Mouse (Mus musculus) embryo, embryonic 10.5 days (tissue): ENCODE measurements around the gene Tmem121b.

Source experiments
- DNase-seq: peaks from one replicate; pipeline ENCODE4 v3.0.0-alpha.2; 2015; ENCODE audit warnings: low spot score

The Tmem121b gene

DNA sequence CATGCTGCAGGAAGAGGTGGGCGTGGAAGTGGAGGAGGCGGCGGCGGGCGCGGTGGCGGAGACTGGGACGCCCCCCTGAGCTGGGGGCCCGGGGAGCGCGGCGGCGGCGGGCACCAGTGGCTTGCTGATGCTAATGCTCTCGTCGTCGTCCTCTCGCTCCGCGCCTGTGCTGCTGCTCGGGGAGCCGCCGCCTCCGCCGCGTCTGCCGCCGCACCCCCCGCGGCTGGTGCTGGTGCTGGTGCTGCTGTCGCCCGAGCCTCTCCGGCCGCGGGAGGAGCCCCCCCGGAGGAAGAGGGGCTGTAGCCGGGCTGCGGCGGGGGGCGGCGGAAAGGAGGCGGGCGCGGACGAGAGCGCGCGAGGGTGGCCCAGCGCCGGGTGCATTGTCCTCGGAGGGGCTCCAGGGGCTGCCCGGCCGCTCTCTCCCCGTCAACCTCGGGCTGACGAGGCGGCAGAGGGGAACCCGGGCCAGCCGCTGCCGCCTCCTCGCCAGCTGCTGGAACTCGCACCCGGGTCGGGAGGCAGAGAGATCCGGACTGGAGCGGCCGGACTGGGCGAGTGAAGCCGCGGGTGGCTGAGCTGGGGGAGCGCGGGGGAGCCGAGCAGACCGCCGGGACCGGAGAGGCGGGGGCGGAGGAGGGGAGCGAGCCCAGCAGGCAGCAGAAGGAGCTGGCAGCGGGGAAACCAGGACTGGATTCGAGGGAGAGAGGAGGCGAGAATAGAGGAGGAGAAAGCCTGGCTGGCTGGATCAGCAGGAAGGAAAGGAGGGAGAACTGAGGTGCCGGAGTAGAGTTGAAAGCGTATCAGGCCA is at the start of gene Tmem121b:
Tmem121b (minus strand) TSS at position 434 of the 808 bp plus-strand sequence.
- DNase-seq = peak; percentile 88

DNA sequence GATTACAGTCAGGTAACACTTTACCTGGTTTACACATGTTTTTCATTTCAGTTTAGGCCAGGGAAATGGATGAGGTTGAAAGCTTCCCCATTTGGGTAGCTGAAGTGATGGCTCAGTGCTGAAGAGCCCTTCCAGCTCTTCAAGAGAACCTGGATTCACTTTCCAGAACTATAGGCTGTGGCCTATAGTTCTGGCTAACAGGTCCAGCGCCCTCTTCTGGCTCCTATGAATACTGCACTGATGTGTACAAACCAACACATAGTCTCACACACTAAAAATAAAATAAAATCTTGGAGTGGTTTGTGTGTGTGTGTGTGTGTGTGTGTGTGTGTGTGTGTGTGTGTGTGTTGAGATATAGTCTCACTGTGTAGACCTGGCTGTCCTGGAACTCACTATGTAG is 48.5 kb upstream of the Tmem121b start:
- DNase-seq = peak; percentile 21

DNA sequence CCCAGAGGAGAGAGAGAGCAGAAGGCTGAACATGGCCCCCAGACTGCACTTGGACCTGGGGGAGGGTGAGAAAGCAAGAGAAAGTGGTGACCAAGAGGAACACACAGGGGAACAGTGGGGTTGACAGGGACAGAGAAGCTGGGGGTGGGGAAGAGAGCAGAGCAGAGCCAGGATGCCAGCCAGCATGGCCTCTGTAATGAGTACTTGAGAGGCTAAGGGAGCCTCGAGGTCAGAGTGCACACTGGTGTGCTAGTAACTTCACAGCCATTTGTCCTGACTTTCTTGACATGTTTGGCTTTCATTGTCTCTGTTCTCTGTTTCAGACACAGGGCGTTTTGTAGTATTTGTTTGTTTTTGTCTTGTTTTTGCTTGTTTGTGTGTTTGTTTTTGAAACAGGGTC is 47.8 kb upstream of the Tmem121b start:
- DNase-seq = peak; percentile 26

DNA sequence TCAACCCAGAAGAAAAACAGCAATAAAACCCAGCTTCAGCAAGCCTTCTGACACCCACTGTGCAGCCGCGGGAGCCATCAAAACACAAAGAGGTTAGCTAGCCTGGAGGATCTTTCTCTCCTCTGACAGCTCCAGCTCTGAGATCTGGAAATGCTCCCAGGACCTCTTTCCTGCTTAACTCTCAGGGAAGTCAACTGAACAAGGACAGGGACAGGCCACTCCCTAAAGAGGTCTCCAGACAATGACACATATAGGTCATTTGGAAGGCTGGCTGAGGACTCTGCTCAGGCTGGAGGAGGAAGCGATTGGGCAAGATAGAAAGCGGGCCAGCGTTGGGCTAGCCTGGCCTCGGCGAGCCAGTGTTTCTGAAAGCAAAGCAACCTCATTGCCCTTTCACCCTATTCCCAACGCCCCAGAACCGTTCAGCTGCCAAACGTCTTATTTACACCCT is 46.2 kb upstream of the Tmem121b start:
- no peak for DNase-seq

DNA sequence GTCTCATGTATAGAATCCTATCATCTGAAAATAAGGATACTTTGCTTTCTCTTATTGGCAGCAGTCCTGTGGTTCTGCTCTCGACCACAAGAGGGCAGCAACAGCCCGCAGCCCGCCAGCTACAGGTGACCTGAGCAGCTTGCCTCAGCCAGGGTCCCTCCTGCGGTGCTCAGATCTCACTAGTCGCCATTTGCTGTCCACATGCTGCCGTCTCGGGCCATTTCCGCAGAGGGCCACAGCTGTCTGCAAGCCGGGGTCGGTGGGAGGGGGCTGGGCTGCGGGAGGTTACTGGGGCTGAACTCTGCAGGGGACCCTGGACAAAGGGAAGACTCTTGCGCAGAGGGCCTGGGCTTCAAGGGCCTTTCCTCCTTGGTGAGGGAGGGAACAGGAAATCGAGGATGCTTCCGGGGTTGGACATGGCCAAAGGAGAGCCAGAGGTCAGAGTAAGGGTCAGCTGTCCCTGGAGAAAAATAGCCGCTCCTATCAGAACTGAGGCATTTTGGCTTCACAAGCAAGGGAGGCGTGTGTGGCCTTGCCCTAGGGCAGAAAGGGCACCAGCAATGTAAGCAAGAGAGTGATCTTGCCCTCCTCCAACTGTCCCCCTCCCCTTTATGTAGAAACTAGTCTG is 45.6 kb upstream of the Tmem121b start:
- peak; percentile 92 for DNase-seq

DNA sequence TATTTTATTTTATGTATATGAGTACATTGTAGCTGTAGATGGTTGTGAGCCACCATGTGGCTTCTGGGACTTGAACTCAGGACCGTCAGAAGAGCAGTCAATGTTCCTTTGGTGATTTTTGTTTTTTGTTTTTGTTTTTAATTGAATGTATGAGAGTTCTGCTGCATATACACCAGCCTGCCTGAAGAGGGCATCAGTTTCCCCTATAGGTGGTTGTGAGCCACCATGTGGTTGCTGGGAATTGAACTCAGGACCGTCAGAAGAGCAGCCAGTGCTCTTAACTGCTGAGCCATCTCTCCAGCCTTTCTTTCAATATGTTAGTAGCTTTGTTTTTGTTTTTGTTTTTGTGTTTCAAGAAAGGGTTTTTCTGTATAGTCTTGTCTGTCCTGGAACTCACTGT is 42.7 kb upstream of the Tmem121b start:
- no peak for DNase-seq

DNA sequence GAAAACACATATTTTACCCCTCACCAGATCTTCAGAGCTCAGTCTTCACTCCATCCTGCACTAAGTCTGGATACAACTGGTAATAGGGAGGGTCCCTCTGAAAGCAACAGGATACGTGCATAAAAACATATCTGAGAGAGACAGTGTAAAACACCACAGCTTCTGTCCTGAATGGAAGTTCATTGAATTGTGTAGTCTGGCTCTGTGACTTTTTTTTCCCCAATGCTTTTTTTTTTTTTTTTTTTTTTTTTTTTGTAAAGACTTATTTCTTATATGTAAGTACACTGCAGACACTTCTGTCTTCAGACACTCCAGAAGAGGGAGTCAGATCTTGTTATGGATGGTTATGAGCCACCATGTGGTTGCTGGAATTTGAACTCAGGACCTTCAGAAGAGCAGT is 39.0 kb upstream of the Tmem121b start:
- DNase-seq = no peak

DNA sequence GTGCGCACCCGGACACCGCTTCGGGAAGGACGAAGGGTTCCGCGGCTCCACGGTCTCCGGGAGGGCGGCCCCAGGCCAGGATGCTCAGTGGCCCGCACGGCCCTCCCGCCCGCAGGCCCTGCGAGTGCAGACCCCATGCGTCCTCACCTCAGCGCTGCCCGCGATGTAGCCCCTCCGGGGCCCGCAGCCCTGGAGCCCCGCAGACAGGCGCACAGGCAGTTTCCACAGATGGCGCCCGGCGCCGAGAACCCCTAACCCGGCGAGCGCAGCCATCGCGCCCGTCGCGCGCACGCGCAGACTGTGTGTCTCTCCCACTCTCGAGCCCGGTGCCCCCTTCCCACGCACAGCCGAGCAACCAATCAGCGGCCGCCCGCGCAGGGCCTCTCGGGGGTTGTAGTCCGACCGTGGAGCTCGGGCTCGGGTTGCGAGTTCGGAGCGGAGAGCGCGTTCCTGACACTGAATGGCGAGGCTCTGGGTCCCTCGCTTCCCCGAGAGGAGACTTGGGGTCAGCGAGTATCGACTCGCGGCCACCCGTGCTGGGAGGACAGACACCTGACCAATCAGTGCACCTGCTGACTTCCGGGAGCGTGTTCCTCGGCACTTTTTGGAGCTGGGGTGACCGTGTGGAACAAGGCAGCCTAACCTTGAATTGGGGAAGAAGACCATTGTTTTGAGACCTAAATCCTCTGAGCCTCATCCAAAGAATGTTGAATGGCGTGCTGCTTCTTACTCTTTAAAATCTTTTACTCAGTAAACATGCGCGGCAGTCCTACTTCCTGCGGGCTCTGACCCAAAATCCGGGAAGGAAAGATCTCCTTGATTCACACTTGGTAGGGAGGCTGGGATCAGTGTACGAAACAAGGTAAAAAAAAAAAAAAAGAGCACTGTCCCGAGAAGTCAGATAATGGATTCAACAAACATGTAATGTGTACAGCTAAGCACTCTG is 37.7 kb upstream of the Tmem121b start, which contains the start of gene Hdhd5:
Hdhd5 (minus strand) TSS at position 300 of the 946 bp plus-strand sequence.
- peak; percentile 96 for DNase-seq

DNA sequence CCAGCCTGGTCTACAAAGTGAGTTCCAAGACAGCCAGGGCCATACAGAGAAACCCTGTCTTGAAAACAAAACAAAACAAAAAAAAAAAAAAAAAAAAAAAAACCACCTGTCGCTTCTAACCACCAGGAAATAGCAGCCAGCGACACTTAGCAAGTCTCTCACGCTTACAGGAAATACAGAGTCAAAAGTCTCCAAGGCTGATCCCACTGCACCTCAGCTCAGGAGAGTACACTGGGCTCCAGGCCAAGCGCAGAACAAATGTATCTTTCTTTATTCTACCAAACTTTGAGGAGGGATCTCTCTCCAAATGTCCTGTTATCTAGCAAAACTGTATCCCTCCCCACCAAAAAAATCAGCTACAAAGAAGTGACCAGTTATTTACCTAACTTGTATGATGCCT is 35.5 kb upstream of the Tmem121b start:
- no peak for DNase-seq

DNA sequence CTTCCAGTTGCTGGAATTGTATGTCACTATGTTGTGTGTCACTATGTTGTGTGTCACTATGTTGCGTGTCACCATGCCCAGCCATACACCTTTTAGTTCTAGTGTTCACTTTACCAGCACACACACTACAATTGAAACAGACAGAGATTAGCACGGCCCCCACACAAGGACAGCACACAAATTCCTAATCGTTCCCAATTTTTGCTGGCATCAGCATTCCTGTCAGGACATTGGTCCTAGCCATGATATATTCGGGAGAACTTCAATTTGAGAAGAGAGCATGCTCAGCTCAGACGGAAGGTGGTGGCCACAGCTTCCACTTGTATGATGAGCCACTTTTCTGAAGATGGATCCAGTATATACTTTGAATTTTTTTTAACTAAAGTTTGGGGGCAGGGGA is 31.2 kb upstream of the Tmem121b start:
- no peak for DNase-seq

DNA sequence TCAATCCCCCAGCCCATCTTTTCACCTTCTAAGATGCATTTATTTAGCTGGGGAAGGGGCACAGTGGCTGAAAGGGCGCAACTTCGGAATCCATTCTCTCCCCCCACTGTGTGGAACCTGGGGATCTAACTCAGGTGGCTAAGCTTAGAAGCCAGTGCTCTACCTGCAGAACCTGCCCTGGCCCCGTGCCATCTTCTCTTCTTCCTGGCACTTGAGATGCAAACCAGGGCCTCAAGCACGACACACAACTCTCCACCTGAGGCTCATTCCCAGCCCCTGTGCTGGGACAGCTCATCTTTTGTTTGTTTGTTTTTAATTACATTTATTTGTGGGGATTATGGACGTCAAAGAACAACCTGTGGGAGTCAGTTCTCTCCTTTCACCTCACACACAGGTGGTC is 26.0 kb upstream of the Tmem121b start:
- no peak for DNase-seq

DNA sequence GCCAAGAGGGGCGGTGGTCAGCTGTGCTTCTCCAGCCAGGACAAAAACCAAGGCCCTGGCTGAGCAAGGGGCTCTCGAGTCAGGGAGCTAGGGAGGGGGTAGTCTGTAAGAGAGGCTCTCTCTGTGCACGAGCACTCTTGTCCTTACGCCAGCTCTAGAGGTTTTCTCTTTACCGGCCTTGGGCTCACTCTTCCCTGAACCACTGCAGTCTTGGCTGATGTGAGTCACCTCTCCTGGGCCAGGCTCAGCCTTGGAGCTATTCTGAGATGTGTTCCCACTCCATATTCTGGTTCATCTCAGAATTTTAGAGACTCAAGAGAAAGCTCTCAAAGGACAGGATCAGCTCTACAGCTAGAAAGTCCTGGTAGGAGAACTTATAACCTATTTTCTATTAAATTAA is 23.7 kb upstream of the Tmem121b start:
- no peak for DNase-seq

DNA sequence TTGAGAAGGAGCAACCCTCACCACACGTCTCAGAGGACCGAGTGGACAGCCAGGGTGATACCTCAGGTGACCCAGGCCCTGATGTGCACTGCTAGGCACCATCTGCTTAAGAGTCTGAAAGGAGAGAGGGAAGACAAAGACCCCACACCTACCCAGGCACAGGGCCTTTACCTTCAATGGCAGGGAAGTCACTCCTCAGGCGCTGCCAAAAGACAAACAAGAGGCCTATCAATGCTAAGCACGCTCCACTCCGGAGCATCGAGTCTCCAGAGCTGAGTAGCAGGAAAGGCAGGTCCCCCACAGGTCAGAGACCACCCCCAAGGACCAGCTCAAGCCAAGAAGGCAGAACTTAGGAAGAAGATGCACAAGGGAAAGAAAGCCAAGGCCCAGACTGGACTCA is 23.3 kb upstream of the Tmem121b start:
- DNase-seq = no peak

DNA sequence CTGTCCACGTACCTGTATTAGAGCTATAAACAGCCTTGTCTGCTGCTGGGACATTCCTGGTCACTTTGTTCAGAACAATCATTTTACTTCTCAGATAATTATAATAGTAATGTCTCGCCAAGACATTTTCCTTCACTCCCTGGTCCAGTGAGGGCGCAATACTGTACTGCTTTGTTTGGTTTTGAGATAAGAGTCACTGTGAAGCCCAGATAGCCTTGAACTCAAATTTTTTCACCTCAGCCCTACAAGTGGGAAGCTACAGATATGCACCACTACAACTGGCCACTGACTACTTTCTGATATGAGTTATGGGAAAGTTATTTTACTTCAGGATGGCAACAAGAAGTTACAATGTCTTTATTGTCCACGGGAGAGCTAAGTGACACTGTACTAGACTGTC is 22.8 kb upstream of the Tmem121b start:
- no peak for DNase-seq

DNA sequence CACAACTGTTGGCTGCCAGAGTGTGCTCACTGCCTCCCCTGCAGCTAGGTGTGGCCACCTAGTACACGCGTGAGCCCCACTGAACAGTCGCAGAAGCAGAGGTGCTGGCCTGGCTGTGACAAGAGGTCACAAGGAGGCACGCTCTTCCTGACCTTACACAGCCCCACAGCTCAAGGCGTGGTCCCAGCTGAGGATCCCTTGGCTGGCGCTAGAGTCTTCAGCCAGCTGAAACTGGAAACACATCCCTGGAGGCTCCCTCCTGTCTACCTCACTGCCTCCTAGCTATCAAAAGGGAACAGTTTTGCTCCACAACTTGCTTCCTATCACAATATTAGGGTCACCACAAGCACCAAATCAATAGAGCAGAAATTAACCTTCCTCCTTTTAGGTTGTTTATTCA is 17.6 kb upstream of the Tmem121b start:
- no peak for DNase-seq

DNA sequence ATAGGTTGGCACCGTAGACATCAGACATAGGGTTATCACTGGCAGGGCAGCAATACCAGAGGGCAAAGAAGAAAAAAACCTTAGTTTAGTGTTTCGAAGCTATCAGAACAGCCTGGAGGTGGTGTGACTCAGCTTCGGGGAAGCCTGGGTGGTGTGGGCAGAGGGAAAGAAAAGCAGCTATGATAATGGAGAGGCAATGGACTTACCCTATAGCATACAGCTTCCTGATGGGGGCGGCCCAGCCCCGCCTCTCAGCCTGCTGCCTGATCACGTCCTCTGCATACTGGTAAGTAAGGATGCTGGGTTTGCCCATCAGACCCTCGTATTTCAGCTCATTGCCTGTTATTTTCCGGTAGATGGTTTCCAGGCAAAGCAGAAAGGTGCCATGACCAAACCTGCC is 16.8 kb upstream of the Tmem121b start:
- DNase-seq = no peak

DNA sequence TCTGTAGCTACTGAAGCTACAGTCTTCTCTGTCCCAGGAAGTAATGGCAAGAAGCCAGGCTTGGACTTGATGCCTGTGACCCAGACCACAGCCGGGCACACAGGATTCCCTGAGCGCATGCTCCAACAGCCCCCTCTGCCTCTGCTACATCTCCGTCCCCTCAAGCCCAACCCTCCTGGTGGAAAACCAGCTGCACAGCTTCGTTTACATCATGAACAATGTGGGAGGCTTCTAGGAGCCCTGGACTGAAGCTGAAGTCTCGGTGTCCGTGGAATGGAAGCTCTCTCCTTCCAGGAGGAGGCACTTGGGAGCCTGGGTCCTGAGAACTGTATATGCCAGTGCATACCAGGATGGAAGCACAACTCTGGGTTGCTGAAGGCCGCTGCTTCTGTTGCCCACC is 16.4 kb upstream of the Tmem121b start:
- no peak for DNase-seq

DNA sequence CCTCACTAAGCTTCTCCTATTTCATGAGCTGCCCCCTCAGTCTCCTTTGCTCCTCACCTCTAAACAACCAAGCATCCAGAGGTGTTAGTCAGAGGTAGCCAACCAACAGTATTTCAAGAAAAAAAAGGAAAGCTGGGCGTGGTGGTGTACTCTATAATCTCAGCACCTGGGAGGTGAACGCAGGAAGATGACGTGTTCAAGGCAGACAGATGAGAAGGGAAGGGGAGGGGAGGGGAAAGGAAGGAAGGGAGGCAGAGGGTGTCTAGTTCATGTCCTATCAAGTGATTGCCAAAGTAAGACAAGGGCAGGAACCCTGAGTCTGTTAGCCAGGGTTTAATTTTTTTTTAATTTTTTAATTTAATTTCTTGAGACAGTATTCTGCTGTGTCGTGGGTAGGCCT is 15.0 kb upstream of the Tmem121b start:
- no peak for DNase-seq

DNA sequence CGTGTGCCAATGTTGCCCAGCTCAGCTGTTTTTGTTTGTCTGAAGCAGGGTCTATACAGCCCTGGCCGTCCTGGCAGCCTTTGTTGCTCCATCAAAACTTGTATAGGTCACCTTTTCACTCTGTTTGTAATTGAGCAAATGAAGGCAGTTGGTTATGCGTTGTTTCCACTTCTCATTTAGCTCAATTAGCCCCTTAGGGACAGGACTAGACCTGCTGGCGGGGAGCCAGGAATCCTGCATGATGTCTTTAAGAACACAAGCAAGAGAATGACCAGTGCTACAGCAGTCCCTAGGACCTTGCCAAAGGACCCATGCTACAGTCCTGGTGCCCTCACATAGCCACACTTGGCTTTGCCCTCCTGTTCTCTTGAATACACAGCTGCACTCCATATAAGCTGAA is 11.9 kb upstream of the Tmem121b start:
- no peak for DNase-seq

DNA sequence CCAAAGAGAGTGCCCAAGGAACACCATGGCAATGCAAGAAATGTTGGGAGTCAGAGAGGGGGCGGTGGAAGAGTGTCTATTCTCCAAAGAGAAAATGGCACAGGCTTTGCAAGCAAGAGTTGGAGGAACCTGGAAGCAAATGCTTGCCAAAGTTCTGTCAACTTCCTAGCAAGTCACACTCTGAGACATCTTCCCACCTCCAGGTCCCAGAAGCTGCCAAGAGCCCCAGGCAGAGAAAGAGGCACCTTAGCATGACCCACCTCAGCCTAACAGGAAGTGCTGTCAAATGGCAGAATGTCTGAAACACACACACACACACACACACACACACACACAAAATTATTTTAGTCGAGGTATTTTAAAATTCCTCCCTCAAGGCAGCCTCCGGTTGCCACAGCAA is 10.4 kb upstream of the Tmem121b start:
- DNase-seq = no peak

DNA sequence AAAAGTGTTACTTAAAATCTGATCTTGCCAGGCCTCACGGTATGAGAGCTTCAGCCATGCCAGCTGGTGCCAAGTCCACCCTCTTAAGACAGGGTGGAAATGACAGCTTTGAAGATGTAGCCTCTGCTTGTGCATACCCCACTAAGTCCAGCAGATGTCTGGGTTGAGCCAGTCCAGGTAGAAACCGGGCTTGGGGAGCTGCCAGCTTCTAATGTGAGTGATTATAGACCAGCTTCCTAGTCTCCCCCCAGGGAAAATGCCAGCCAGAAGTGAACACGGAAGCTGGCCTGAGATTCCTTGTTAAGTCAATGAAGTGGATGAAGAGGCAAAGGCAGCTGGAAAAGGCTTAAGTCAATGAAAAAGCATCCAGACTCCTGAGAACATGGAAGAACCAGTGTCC is 2.9 kb upstream of the Tmem121b start:
- no peak for DNase-seq
